Mouse (Mus musculus): ENCODE measurements at regions not wholly inside any gene's neighbourhood (a gene's known extent, or its start where the extent isn't known, plus 50 kb on each side); places are given as distances from the start of the nearest gene placed in this dataset.

DNA sequence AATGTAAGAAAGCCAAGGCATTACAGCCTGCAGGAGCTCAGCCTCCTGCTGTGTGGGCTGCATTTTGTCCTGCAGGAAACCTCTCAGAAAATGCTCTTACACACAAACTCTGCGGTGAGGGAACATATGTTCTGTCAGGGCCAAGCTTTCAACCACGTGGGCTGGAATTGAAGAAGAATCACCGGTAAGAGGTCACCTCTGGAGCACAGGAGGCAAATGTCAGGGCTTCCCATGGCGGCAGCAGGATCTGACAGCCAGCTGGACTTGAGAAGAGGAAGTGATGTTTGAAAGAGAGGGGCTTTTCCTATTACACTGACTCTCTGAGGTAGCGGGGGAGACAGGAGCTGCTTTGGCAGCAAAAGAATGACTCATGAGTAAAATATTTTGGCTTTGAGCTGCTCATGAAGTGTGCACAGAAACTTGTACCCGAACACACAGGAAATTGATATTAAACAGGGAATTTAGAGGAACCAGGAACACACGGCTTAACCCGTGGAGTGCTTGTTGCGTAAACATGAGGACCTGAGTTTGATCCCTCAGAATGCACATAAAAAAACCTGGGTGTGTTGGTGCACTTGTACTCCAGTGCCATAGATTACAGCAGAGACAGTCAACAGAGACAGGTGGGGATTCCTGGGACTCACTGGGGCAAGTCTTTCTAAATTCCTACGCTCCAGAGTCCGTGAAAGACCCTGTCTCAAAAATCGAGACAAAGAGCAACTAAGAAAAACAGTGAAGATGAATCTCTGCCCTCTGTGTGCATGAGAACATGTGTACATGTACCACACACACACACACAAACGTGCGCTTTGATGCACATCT is 848.1 kb upstream of the A1bg start:
- DNase-seq (ENCODE audit: low spot score) = no peak

DNA sequence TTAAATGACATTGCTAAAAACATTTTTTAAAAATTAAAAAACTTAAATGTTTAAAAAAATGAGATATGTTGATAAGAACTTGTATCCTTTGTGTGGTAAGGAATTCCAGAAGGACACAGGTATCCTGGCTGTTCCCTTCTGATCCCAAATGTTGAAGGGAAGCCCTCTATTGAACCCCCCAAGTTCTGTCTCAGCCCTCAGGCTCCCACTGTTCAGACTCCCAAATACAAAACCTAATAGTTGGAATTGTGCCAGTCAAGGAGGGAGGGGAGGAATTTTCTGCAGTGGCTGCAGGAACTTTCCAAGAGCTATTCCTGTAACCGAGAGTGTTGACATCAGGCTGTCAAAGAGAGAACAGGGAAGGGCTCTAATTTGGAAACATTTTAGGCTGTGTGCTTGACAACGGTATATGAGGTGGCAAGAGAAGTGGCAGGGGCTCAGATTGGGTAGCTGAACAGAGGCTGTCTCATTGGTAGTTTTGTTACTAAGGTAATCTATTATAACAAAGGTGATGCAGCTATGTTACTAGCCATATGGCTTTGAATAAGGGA is 843.8 kb upstream of the A1bg start:
- no peak for DNase-seq (ENCODE audit: low spot score)

DNA sequence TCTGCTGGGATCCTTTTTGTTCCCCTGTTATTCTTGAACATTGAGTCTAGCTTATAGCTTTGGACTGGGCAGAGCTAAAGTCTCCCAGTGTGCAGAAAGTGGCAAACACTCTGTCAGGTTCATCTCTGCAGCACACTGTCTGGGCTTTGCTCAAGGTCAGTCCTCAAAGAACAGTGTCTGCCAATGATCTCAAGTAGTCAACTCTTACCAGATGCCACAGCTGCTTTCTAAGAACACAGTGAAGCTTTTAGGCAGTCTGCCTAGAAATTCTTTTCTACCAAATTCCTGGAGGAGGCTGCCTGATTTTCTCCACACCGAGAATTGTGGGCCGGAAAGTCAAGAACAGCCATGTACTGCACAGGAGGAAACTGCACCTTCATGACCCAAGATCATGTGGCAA is 831.0 kb upstream of the A1bg start:
- DNase-seq (ENCODE audit: low spot score) = no peak

DNA sequence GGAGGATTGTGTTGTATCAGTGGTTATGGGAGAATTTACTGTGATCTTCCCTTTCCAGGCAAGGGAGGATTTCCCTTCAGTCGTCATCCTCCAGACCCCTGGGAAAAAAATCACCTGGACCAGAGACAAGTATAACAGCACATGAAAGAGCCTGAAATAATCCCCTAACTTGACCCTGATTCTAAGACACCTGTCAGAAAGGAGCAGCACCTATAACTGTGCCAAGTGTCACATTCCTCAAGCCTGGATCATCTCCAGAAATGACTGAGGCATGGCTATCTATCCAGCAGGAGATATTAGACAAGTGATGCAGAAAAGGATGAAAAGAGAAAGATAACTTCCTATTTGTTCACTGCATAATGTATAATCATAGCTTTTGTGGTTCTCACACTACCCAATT is 800.9 kb upstream of the A1bg start:
- DNase-seq (ENCODE audit: low spot score) = no peak

DNA sequence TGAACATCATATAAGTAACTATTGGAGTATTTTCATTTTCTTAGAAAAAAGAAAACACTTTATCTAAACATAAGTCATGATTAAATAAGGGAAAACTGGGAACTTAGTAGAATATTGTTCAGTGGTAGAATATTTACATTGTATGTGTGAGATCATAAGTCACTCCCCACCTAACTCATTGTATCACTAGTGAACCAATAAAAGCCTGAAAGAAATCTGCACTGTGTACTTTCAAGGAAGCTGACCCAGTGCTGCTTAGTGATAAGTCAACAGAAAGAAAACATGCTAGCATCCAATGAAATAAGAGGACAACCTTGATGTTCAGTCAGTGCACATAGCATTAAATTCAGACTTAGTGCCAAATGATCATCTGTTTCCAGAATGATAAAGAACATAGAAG is 795.7 kb upstream of the A1bg start:
- DNase-seq (ENCODE audit: low spot score) = no peak

DNA sequence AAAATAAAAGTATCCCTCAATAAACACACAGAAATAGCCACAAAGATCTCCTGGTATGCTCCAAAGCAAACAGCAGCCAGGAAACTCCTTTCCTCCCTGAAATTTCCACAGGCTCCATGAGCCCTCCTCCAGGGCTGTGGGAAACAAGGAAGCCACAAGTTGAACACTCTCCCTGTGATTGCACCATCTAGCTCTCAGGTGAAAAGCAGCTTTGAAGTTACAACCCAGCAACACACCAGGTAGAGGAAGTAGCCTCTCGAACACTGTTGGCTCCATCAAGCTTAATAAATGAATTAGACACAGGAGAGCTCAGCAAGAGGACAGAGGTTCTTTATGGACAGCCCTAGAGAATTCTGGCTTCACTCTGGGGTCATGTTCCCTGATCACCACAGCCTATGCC is 794.4 kb upstream of the A1bg start:
- DNase-seq (ENCODE audit: low spot score) = no peak

DNA sequence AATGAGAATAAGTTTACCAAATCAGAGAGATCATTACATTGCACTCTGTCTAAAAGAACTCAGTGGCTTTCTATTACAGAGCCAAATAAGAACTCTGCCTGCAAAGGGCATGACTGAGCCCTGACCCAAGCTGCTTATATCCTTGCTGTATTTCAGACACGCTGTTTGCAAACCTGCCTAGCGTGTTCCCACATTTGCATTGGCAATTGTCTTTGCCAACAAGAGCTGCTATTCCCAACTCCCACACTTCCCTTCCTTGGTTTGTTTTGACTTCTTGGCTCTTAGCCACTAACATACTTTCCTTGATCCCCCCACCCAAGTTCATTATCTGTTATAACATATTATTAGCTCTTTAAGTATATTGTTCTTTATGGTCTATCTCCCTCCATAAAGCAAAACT is 791.1 kb upstream of the A1bg start:
- DNase-seq (ENCODE audit: low spot score) = no peak

DNA sequence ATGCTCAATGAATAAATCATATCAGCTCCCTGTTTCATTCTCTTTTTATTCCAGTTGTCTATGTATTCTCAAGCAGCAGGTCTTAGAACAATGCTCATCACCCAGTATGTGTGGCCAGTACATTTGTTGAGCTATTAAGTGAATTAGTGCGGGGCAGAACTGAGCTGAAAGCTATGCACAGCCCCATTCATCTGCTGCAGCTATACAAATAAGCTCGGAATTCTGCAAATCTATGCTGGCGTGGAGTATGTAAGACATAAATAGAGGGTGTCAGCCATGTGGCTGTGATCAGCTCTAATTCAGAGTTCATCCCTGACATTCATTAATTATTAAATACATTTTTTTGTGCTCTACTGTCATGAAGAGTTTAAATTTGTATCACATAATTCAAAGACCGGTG is 786.1 kb upstream of the A1bg start:
- no peak for DNase-seq (ENCODE audit: low spot score)

DNA sequence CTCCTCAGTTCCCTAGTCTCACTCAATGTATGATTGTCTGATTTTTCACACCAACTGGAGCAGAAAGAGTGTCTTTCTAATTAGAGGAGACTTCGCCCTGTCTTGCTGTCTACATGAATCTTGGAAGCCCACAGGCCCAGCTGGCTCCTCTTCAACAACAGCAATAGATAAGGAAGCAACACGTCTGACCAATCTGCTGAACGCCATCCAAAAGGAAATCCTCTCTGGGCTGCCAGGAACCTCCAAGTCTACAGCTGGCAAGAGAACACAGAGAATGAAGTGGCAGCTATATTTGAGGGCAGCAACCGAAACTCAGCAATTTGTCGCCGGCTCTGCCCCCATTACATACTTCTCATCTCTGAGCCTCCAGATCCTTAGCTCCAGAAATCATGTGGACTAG is 785.1 kb upstream of the A1bg start:
- DNase-seq (ENCODE audit: low spot score) = no peak

DNA sequence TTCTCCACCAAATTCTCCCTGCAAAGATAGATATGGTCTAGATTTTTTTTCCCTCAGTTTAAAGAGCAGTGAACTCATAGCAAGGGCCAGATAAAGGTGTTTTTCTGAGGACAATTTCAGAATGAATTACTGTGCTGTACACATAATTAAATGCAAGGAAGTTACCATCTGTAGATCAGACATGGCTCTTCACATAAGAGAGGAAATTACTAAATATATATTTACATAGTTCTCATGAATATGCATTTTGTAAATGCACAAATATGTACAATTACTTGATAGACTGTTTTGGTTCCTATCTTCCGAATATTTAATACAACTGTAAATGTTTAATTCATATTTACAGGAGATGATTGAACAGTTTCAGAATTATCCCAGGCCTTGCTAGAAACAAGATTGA is 769.9 kb upstream of the A1bg start:
- DNase-seq (ENCODE audit: low spot score) = no peak

DNA sequence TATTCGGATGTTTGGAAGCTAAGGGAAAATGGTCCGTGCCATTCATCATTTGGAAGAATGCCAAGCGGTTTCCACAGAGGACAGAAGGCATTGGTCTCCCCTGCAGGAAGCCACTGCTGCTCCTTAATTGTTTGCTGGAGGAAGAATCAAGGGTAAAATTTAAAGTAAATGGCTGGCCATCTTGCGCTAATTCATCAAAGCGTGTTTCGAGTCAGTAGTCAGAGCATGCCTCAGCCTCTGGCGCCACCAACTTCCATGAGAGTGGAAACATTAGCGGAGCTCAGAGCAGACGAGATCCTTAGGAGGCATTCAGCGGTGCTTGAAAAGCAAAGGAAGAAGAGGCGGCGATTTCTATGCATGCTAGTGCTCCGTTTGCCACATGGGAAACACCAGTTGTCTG is 767.6 kb upstream of the A1bg start:
- DNase-seq (ENCODE audit: low spot score) = no peak

DNA sequence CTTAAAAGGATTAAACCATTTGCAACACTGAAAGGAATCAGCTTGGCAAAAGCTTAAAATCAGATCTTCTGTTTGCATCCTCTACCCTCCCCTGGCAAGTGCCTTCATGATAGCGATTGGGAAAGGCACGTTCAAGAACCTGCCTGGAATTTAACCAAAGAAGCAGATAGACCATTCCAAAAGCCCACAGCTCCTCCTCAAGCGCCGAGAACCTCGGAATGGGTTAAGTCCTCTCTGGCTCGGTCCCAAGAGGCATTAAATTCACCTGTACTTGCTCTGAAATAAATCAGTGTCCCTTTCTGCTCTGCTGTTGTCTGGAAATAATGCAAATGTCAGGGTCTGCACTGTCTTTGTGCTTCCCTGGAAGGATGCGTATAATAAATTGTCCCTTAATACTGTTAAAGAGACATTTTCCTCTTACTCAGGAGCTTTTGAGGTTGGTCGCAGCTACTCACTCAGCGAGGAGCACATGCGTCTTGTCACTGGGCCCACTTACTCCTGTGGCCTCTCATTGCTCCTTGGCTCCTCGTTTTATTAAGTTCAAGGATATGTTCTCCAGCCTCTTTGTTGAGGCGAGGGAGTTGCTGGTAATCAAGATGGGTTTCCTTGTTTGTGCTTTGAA is 767.1 kb upstream of the A1bg start:
- DNase-seq (ENCODE audit: low spot score) = no peak

DNA sequence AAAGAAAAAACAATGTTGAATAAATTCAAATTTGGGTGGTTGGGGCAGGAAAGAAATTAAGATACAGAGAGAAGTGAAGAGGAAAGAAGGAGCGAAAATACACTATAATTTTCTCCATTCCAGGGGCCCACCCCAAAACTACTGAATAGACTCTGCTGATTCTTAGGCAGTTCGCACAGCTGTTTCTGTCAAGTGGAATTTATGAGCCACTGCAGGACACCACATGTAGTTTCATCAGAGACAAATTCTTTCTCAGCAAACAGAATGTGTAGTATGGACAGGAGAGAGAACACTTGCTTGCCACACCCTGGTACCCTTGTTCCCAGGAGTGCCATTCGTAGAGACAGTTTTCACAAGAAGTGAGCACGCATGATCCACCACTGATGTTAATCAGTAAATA is 760.2 kb upstream of the A1bg start:
- DNase-seq (ENCODE audit: low spot score) = no peak

DNA sequence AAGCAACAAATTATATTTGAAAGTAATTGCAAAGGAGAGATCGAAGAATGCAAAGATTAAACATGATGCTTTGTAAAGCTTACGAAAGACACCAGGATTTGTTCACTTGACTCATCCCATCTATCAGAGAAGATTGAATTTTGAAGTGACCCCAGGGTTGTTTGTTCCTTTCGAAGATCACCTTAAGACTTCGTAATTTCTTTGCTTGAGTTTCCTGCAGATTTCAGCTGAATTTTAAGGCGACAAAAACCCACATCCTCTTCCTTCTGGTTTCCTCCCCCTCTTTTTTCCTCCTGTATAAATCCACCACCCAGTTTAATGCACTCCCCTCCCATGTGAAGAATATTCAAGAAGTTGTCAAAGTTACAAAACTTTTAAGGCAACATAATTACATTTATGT is 747.7 kb upstream of the A1bg start:
- no peak for DNase-seq (ENCODE audit: low spot score)

DNA sequence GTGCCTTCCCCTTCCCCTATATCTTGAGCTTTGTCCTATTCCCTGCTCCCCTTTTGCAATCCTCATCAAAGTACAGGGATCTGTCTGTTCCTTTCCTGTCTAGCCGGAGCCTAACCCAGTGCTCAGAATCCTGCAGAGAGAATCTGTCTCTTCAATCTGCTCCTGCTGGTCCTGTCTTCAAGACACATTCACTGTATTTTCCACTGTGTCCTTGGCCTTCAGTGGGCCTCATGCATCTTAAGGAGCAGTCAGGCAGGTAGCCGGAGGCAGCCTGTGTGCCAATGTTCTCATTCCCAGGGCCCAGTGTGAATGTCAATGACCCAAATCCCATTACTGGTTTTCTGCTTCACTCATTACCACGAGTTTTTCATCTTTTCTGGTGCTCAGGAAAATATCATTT is 737.8 kb upstream of the A1bg start:
- DNase-seq (ENCODE audit: low spot score) = no peak

DNA sequence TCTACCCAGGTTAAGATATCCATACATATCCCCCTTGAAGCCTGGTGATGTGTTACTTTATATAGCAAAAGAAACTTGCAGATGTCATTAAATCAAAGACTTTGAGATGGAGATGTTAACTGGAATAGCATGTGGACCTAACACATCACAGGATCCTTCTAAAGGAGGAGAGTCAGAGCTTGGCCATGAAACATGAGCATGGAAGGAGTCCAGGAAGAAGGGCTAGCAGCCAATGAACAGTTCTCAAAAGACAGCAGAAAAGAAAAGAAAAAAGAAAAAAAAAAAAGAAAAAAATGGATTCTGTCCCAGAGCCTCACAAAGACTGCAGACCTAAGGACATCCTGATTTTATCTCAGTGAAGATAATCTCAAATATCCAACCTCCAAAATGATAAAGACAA is 734.1 kb upstream of the A1bg start:
- DNase-seq (ENCODE audit: low spot score) = no peak

DNA sequence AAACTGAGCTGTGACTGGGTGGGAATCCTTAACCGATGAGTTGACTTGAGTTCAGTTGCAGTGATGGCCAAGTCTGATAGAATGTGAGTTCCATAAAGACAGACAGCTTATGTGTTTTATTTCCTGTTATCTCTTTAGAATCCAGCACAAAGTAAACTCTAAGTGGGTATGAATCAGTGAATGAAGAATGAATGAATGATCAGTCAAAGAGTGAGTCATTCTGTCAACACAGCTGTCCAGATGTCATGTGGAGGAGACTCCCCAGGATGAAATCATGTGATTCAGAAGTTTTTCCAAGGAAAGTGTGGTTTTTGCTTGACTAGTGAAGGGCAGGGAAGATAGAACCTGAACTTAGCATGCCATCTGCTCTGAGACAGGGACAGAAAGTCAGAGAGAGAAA is 732.0 kb upstream of the A1bg start:
- no peak for DNase-seq (ENCODE audit: low spot score)

DNA sequence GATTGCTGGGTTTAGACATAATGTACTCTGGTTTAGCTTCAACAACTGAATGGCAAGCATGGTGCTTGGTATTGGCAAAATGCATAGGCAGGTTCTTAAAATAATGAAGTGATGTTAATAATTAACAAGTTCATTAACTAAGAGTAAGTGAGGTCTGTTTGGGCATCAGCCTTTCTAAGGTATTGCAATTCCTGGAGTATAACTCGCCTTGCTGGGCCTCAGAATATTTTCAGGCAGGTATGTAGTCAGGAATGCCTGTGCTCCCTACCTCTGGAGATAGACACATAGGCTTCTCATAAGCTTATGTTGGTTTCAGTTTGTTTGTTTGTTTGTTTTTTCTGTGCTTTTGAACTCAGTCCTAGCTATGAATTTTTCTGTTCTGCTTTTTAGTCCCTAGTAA is 731.0 kb upstream of the A1bg start:
- no peak for DNase-seq (ENCODE audit: low spot score)

DNA sequence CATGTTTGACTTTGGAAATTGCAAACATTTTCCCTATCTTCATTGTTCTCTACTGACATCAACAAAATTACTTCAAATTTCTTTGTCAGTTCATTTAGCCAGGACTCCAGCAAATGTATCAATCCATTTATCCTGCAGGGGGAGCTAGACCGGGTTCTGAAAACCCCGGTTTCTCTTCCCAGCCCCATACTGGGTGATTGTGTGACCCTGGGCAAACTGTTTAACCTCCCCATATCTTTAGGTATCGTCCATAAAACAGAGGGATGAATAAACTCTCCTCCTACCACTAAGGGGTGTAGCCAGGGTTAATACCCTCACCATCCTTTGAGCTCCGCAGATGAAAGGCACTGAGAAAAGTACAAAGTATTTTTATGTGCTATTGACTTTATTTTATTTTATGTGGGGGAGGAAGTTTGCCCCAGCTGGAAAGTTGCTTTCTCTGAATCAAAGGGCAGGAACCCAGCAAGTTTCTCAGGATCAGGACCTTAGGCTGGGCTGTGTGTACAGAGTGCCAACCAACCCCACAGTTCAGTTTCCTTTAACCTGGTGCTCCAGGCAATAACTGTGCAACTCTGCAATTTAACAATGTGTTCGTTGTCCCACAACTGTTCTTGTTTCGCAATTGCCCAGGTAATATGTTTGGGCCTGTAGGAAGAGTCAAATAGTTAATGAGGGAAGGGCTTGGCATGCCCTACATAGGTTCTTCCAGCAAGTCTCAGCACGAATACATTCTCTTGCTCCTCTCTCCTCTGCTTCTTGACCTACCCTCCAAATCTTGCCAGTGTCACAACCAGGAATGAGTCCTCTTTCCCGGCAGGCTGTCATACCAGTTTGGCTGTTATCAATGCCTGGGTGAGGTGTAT is 696.1 kb upstream of the A1bg start:
- DNase-seq (ENCODE audit: low spot score) = no peak

DNA sequence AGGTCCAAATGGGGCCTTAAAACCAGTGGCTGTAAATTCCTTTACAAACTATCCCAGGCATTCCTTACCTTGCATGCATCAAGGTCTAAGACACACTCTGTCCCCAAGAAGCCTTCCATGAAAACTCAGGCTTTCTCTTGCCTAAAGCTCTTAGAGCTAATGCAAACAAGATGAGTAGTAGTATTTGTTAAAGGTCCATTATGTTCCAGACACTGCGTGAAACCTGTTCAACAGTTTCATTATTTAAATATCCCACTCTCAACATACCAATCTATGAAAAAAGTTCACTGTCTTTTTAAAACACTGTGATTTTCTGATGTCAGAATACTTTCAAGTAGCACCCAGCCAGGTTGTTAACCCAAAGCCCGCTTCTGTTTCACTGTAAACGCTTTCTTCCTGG is 687.9 kb upstream of the A1bg start:
- no peak for DNase-seq (ENCODE audit: low spot score)

DNA sequence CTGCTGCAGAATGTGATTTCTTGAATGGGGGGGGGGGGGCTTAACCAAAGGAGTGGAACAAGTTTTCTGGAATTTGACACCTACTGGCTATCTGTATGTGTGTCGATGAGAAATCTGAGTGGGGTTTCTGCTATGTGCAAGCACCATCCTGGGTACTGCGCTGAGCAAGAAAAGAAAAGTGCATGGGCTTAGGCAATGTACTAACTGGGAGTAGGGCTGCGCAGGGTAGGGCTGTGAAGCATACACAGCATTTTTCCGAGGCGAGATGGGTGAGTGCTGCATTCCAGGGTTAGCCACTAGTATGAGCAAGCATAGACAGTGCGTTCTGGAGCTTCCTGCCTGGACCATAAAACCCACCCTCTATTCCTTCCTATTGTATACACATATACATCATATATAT is 686.8 kb upstream of the A1bg start:
- DNase-seq (ENCODE audit: low spot score) = no peak

DNA sequence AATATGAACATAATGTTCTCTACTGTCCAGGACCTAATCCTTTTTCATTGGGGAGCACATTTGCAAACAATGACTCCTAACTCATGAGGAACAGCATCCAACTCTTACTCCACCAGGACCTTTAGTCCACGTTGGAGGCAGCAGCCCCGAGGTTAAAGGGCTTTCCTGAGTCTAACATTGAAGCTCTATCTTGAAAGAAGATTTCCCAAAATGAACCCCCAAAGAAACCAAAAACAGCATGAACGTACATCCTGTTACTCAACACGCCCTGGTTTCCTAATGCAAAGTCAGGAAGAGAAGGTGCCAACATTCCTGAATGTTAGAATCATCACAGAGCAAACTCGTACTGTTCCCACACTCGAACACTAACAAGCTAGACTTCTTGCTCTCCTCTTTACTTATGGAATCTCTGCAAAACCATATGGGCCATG is 685.5 kb upstream of the A1bg start:
- DNase-seq (ENCODE audit: low spot score) = no peak

DNA sequence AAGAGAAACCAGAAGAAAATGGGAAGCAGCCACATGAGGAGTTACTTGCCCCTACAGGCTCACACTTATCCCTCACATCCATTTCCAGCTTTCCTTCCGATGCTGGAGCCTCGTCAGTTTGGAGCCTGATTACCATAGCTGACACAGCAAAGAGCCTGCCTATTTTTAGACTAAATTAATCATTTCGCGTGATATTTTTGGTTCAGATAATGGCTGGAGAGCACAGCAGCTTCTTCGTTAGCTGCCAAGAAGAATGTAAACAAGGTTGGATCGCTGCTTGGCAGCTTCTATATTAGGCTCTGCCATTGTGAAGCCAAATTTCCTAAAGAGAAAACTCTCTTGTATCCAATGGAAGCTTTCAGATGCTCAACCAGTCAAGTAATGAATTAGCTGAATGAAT is 676.9 kb upstream of the A1bg start:
- DNase-seq (ENCODE audit: low spot score) = no peak

Measured in layer of hippocampus, adult 9-10 months (tissue).